Mouse (Mus musculus) cerebral cortex, adult 2 months (tissue): ENCODE data around the gene Kcnj6.

Source experiments
- WGBS: fragments of 180-500 bp; shearing (Covaris S2); methylation state at CpG from one replicate; pipeline ENCODE4 v1.1.7; 2018; 5-methylcytosine and 5-hydroxymethylcytosine counted together

The Kcnj6 gene

GRCm38 (mm10) chr16:94997340-94997849 lies at the start of gene Kcnj6:
Gene Kcnj6 (minus strand): TSS chr16:94997701.
- WGBS: under 1% methylated on average over 43 of the region's 43 CpGs

GRCm38 (mm10) chr16:95009937-95010336 lies 12.4 kb upstream of the Kcnj6 start:
- WGBS: 78% methylated on average over 3 of the region's 3 CpGs

- 62% methylated on average over 8 of the region's 8 CpGs for WGBS
These were observed 7.1 kb upstream of the Kcnj6 start for GRCm38 (mm10) chr16:95004599-95004998.

- WGBS: 79% methylated on average over 5 of the region's 5 CpGs
These were observed 2.0 kb upstream of the Kcnj6 start for GRCm38 (mm10) chr16:94999551-94999950.

- WGBS: 53% methylated on average over 3 of the region's 3 CpGs
These were observed 1.5 kb upstream of the Kcnj6 start for GRCm38 (mm10) chr16:94999019-94999418.

GRCm38 (mm10) chr16:94996791-94997281 lies 665 bp downstream of the Kcnj6 start:
- WGBS: 6% methylated on average over 16 of the region's 16 CpGs

GRCm38 (mm10) chr16:94995542-94996131 lies 1.9 kb downstream of the Kcnj6 start:
- 8% methylated on average over 13 of the region's 13 CpGs for WGBS

- WGBS: 18% methylated on average over 4 of the region's 4 CpGs
These were observed 2.6 kb downstream of the Kcnj6 start for GRCm38 (mm10) chr16:94994924-94995323.

GRCm38 (mm10) chr16:94994148-94994547 lies 3.4 kb downstream of the Kcnj6 start:
- WGBS: 43% methylated on average over 3 of the region's 3 CpGs

- 51% methylated on average over 2 of the region's 2 CpGs for WGBS
These were observed 7.4 kb downstream of the Kcnj6 start for GRCm38 (mm10) chr16:94990114-94990513.

- WGBS: 49% methylated on average over 9 of the region's 9 CpGs
These were observed 10.8 kb downstream of the Kcnj6 start for GRCm38 (mm10) chr16:94986731-94987130.

GRCm38 (mm10) chr16:94984263-94984662 lies 13.2 kb downstream of the Kcnj6 start:
- 67% methylated on average over 3 of the region's 3 CpGs for WGBS

GRCm38 (mm10) chr16:94980374-94980773 lies 17.1 kb downstream of the Kcnj6 start:
- WGBS: 60% methylated on average over 2 of the region's 2 CpGs

GRCm38 (mm10) chr16:94979499-94979898 lies 18.0 kb downstream of the Kcnj6 start:
- WGBS: 57% methylated on average over 9 of the region's 9 CpGs

- WGBS: 46% methylated on average over 14 of the region's 14 CpGs
These were observed 25.2 kb downstream of the Kcnj6 start for GRCm38 (mm10) chr16:94972080-94972855.

GRCm38 (mm10) chr16:94968941-94969340 lies 28.6 kb downstream of the Kcnj6 start:
- 50% methylated on average over 6 of the region's 6 CpGs for WGBS

GRCm38 (mm10) chr16:94968472-94968871 lies 29.0 kb downstream of the Kcnj6 start:
- WGBS: 83% methylated on average over 2 of the region's 2 CpGs

GRCm38 (mm10) chr16:94957156-94957828 lies 40.2 kb downstream of the Kcnj6 start:
- WGBS: 53% methylated on average over 9 of the region's 9 CpGs

GRCm38 (mm10) chr16:94956410-94956809 lies 41.1 kb downstream of the Kcnj6 start:
- WGBS: 81% methylated on average over 6 of the region's 6 CpGs

GRCm38 (mm10) chr16:94953294-94953693 lies 44.2 kb downstream of the Kcnj6 start:
- 68% methylated on average over 1 of the region's 1 CpGs for WGBS

- 64% methylated on average over 7 of the region's 7 CpGs for WGBS
These were observed 48.3 kb downstream of the Kcnj6 start for GRCm38 (mm10) chr16:94949172-94949571.

- 55% methylated on average over 5 of the region's 5 CpGs for WGBS
These were observed 50.7 kb downstream of the Kcnj6 start for GRCm38 (mm10) chr16:94946848-94947247.
